Mouse (Mus musculus): Measurements from ENCODE around the gene Gm20388. TPM values are rescaled to one million over a fixed set of nuclear protein-coding genes. Genes with fewer than 3 reads are reported as not detected.

Gm20388 gene
- polyA plus RNA-seq, 2 experiments: 8.5 TPM; not detected in 1

GRCm38 (mm10) chr8:122897200-122897599, 2986.6 kb downstream of the Gm20388 start:
- Histone ChIP-seq H3K27me3 (ENCODE audit: control insufficient read depth, insufficient read depth, low read length) (no peaks in the 10 kb centered on the region), H3K9ac (replicated peaks) (no peak overlapping the region), H3K27ac (no peak overlapping the region), H3K4me1 (replicated peaks; ENCODE audit: control insufficient read depth in 2 of 2, insufficient read depth in 2 of 2, low read length in 1 of 2) (no peaks in the 10 kb centered on the region), H3K4me3 (ENCODE audit: insufficient read depth in 1 of 2, low read depth in 2 of 2, low read length in 2 of 2) (no peak overlapping the region), H3K36me3 (replicated peaks; ENCODE audit: control insufficient read depth, insufficient read depth, low read depth) (peaks cover 63% of the 10 kb centered on the region), H3K9me3 (ENCODE audit: control insufficient read depth, low read length) (no peaks in the 10 kb centered on the region), H3K4me2 (ENCODE audit: low read depth) (no peak overlapping the region)
- WGBS (ENCODE audit: insufficient replicate concordance): 86% methylated on average over 8 of the region's 8 CpGs
- no peak for ATAC-seq (ENCODE audit: insufficient read depth)
- TF ChIP-seq EP300 (IDR thresholded peaks at IDR 0.05; ENCODE audit: low read depth) (no peak), CTCF (IDR thresholded peaks at IDR 0.05; ENCODE audit: low read depth) (no peak)
- DNase-seq (ENCODE audit: low read depth in 3 of 3, low spot score in 3 of 3): no peak

GRCm38 (mm10) chr8:122898018-122898417, 2987.4 kb downstream of the Gm20388 start:
- no peak for DNase-seq (ENCODE audit: low read depth in 3 of 3, low spot score in 3 of 3)
- 0 out of 2 replicates have a peak, but pooled peaks have one; percentile 4 for ATAC-seq (ENCODE audit: insufficient read depth)
- 51% methylated on average over 4 of the region's 4 CpGs for WGBS (ENCODE audit: insufficient replicate concordance)
- H3K4me2 ChIP-seq (ENCODE audit: low read depth): no peak overlapping the region
- H3K4me3 ChIP-seq (ENCODE audit: insufficient read depth in 1 of 2, low read depth in 2 of 2, low read length in 2 of 2): no peak overlapping the region
- TF ChIP-seq CTCF (IDR thresholded peaks at IDR 0.05; ENCODE audit: low read depth) (no peak), EP300 (IDR thresholded peaks at IDR 0.05; ENCODE audit: low read depth) (no peak)
- no peaks in the 10 kb centered on the region for H3K9me3 ChIP-seq (ENCODE audit: control insufficient read depth, low read length)
- H3K27me3 ChIP-seq (ENCODE audit: control insufficient read depth, insufficient read depth, low read length): no peaks in the 10 kb centered on the region
- H3K36me3 ChIP-seq (replicated peaks; ENCODE audit: control insufficient read depth, insufficient read depth, low read depth): peaks cover 57% of the 10 kb centered on the region
- H3K27ac ChIP-seq: no peak overlapping the region
- H3K4me1 ChIP-seq (replicated peaks; ENCODE audit: control insufficient read depth in 2 of 2, insufficient read depth in 2 of 2, low read length in 1 of 2): no peaks in the 10 kb centered on the region
- H3K9ac ChIP-seq (replicated peaks): no peak overlapping the region

- DNase-seq (ENCODE audit: low read depth in 3 of 3, low spot score in 3 of 3): peak in 1 of 3 experiments; percentile 22
- H3K4me1 ChIP-seq (replicated peaks; ENCODE audit: control insufficient read depth in 2 of 2, insufficient read depth in 2 of 2, low read length in 1 of 2): no peaks in the 10 kb centered on the region
- no peak overlapping the region for H3K4me3 ChIP-seq (ENCODE audit: insufficient read depth in 1 of 2, low read depth in 2 of 2, low read length in 2 of 2)
- no peak overlapping the region for H3K4me2 ChIP-seq (ENCODE audit: low read depth)
- WGBS (ENCODE audit: insufficient replicate concordance): 82% methylated on average over 12 of the region's 12 CpGs
- H3K9ac ChIP-seq (replicated peaks): no peak overlapping the region
- no peaks in the 10 kb centered on the region for H3K27me3 ChIP-seq (ENCODE audit: control insufficient read depth, insufficient read depth, low read length)
- H3K9me3 ChIP-seq (ENCODE audit: control insufficient read depth, low read length): no peaks in the 10 kb centered on the region
- TF ChIP-seq CTCF (IDR thresholded peaks at IDR 0.05; ENCODE audit: low read depth) (no peak), EP300 (IDR thresholded peaks at IDR 0.05; ENCODE audit: low read depth) (no peak)
- H3K36me3 ChIP-seq (replicated peaks; ENCODE audit: control insufficient read depth, insufficient read depth, low read depth): peaks cover 52% of the 10 kb centered on the region
- H3K27ac ChIP-seq: no peak overlapping the region
- peak; percentile 34 for ATAC-seq (ENCODE audit: insufficient read depth)
Measured at GRCm38 (mm10) chr8:122898473-122898872, 2987.8 kb downstream of the Gm20388 start.

- DNase-seq (ENCODE audit: low read depth in 3 of 3, low spot score in 3 of 3) (no peak), ATAC-seq (ENCODE audit: insufficient read depth) (no peak)
- WGBS (ENCODE audit: insufficient replicate concordance): 78% methylated on average over 5 of the region's 5 CpGs
- H3K4me3 ChIP-seq (ENCODE audit: insufficient read depth in 1 of 2, low read depth in 2 of 2, low read length in 2 of 2): no peak overlapping the region
- H3K4me2 ChIP-seq (ENCODE audit: low read depth): no peak overlapping the region
- H3K9me3 ChIP-seq (ENCODE audit: control insufficient read depth, low read length): no peaks in the 10 kb centered on the region
- peaks cover 46% of the 10 kb centered on the region for H3K36me3 ChIP-seq (replicated peaks; ENCODE audit: control insufficient read depth, insufficient read depth, low read depth)
- no peaks in the 10 kb centered on the region for H3K27me3 ChIP-seq (ENCODE audit: control insufficient read depth, insufficient read depth, low read length)
- H3K4me1 ChIP-seq (replicated peaks; ENCODE audit: control insufficient read depth in 2 of 2, insufficient read depth in 2 of 2, low read length in 1 of 2): no peaks in the 10 kb centered on the region
- H3K9ac ChIP-seq (replicated peaks): no peak overlapping the region
- TF ChIP-seq EP300 (IDR thresholded peaks at IDR 0.05; ENCODE audit: low read depth): no peak
- no peak for TF ChIP-seq CTCF (IDR thresholded peaks at IDR 0.05; ENCODE audit: low read depth)
- no peak overlapping the region for H3K27ac ChIP-seq
Measured at GRCm38 (mm10) chr8:122899085-122899484, 2988.4 kb downstream of the Gm20388 start.

GRCm38 (mm10) chr8:122901476-122901875, 2990.8 kb downstream of the Gm20388 start:
- Histone ChIP-seq H3K9me3 (ENCODE audit: control insufficient read depth, low read length) (no peaks in the 10 kb centered on the region), H3K4me3 (ENCODE audit: insufficient read depth in 1 of 2, low read depth in 2 of 2, low read length in 2 of 2) (no peak overlapping the region), H3K4me2 (ENCODE audit: low read depth) (no peak overlapping the region), H3K9ac (replicated peaks) (no peak overlapping the region), H3K27me3 (ENCODE audit: control insufficient read depth, insufficient read depth, low read length) (no peaks in the 10 kb centered on the region), H3K27ac (no peak overlapping the region), H3K36me3 (replicated peaks; ENCODE audit: control insufficient read depth, insufficient read depth, low read depth) (peaks cover 23% of the 10 kb centered on the region), H3K4me1 (replicated peaks; ENCODE audit: control insufficient read depth in 2 of 2, insufficient read depth in 2 of 2, low read length in 1 of 2) (peaks cover 0 to 8% of the 10 kb centered on the region in 2 experiments; a peak in 2 of 4 replicates)
- ATAC-seq (ENCODE audit: insufficient read depth): no peak
- 88% methylated on average over 7 of the region's 7 CpGs for WGBS (ENCODE audit: insufficient replicate concordance)
- no peak for TF ChIP-seq EP300 (IDR thresholded peaks at IDR 0.05; ENCODE audit: low read depth)
- TF ChIP-seq CTCF (IDR thresholded peaks at IDR 0.05; ENCODE audit: low read depth): no peak
- no peak for DNase-seq (ENCODE audit: low read depth in 3 of 3, low spot score in 3 of 3)

Measured in liver, embryonic 14.5 days (tissue).